Mouse (Mus musculus) thymus, adult 2 months (tissue): Measurements from ENCODE around the gene Ece1.
"Not testable (repeated sequence)": the region's sequence is repeated elsewhere in the genome, so short reads cannot be mapped to it uniquely, and the experiment has no call there.

Experiments
- CTCF ChIP-seq: fragments of 200-500 bp; IDR thresholded peaks from 2 replicates; pipeline ENCODE4 v1.5.1; 2012; ENCODE audit warnings: mild to moderate bottlenecking, control low read depth, low read length, moderate library complexity, borderline replicate concordance; ENCODE audit not compliant: control insufficient read depth, poor library complexity, insufficient read depth; ENCODE audit errors: extremely low read depth
- POLR2A ChIP-seq: fragments of 200-500 bp; IDR thresholded peaks from 2 replicates; pipeline ENCODE4 v1.6.1; 2012; ENCODE audit warnings: mild to moderate bottlenecking, low read length, control low read depth, moderate library complexity; ENCODE audit not compliant: control insufficient read depth, poor library complexity, insufficient read depth; ENCODE audit errors: extremely low read depth

- not testable (repeated sequence) for TF ChIP-seq CTCF, POLR2A
Measured at GRCm38 (mm10) chr4:137979066-137979644, 117.1 kb downstream of the Ece1 start.
